Mouse (Mus musculus): Measurements from ENCODE around the gene Elf1. TPM values are rescaled to one million over a fixed set of nuclear protein-coding genes. Genes with fewer than 3 reads are reported as not detected.

Gene Elf1
- polyA plus RNA-seq, 1 experiment from 2014 or later, result 1.9 TPM

DNA sequence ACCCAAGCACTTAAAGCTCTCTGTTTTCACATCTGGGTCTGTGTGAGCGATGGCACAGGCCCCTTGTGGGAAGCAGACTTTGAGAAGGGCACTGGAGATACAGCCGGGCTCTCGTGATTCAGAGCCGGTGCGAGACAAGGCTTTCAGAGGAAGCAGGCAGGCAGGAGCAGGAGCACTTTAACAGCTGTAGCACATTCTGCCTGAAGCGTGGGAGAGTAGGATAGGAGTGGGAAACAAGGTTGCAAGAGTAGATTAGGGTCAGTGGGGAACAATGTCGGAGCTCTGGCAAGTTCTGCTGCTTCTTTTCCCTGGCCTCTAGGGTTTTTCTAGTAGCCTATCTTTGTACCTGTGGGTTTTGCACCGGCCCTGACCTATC is 5.6 kb downstream of the Elf1 start:
- Histone ChIP-seq H3K4me3 (ENCODE audit: low read depth, low read length) (no peak overlapping the region), H3K27ac (ENCODE audit: low read depth, low read length) (no peak overlapping the region), H3K9me3 (replicated peaks; ENCODE audit: control insufficient read depth, low read length) (no peaks in the 10 kb centered on the region), H3K4me2 (ENCODE audit: low read length) (no peak overlapping the region; the same call in 1 of the 2 replicates), H3K4me1 (ENCODE audit: control insufficient read depth, insufficient read depth, low read length) (peaks cover 9% of the 10 kb centered on the region), H3K36me3 (ENCODE audit: control insufficient read depth, insufficient read depth, low read length) (no peaks in the 10 kb centered on the region), H3K27me3 (replicated peaks; ENCODE audit: control insufficient read depth, insufficient read depth, low read length) (no peaks in the 10 kb centered on the region; the same call in 1 of the 2 replicates), H3K9ac (ENCODE audit: low read length) (peak overlapping the region; percentile 49; the same call in 1 of the 2 replicates)
- WGBS, result 26% methylated on average over 8 of the region's 8 CpGs
- no peak for DNase-seq (ENCODE audit: low spot score)
- no peak for ATAC-seq

DNA sequence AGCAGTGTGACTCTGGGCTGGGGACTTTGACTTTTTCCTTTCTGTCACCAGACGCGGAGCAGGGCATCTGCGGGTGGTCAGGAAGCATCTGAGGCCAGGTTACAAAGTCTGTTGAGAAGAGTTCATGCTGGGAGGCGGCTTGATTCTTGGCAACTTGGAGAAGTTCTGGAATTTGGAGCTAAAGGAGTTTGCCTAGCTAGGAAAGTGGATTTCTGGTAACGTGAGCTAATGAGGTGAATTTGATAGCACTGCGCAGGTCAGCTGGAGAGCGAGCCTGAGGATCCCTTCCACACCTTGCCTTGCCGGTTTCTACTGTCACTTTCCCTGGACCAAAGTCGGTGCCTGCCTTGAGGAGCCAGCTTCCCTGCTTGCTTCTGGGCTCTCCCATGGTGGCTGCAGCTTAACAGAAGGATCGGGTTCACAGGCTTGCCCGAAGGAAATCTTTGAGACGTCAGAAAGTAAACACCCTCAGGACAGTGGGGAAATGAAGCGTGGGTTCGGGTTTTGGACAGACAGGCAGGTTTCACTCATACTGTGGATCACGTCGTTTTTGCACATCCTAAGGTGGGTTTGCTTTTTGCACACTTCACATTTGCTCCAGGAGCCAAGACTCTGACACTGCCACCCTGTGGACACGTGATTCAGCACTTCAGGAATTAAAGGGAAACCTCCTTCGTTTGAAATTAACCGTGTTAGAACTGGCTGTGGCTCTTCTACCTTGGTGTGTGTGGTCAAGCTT is 6.2 kb downstream of the Elf1 start:
- H3K27ac ChIP-seq (ENCODE audit: low read depth, low read length), result no peak overlapping the region

DNA sequence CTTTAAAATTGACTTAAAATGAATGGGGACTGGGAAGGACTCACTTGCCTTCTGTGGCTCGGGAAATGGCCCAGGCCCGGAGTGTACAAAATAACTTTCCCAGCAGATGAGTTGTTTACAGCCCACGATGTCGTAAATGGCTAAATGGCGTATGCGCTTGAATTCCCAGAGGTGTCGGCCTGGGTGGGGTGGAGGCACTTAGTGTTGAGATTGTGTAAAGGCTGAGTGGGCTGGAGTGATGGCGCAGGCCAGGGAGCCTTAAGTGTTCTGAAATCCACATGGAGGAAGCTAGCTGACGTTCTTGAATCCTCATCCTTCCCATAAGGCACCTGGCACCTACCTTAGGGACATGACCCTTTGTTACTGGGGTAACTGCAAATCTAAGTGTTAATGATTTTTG is 7.5 kb downstream of the Elf1 start:
- ATAC-seq, result no peak
- no peak overlapping the region for H3K27ac ChIP-seq (ENCODE audit: low read depth, low read length)
- 93% methylated on average over 9 of the region's 9 CpGs for WGBS

More for the DNA sequence above, 6.2 kb downstream of the Elf1 start:
- ATAC-seq, result peak; percentile 54; the same call in 1 of the 2 replicates
- Histone ChIP-seq H3K4me1 (ENCODE audit: control insufficient read depth, insufficient read depth, low read length) (peaks cover 9% of the 10 kb centered on the region), H3K4me2 (ENCODE audit: low read length) (peak overlapping the region; percentile 54), H3K36me3 (ENCODE audit: control insufficient read depth, insufficient read depth, low read length) (no peaks in the 10 kb centered on the region), H3K9me3 (replicated peaks; ENCODE audit: control insufficient read depth, low read length) (no peaks in the 10 kb centered on the region), H3K9ac (ENCODE audit: low read length) (peak overlapping the region; percentile 49), H3K27me3 (replicated peaks; ENCODE audit: control insufficient read depth, insufficient read depth, low read length) (no peaks in the 10 kb centered on the region; the same call in 1 of the 2 replicates), H3K4me3 (ENCODE audit: low read depth, low read length) (peak overlapping the region; percentile 27)
- DNase-seq (ENCODE audit: low spot score), result peak; percentile 70
- 6% methylated on average over 19 of the region's 19 CpGs for WGBS

DNA sequence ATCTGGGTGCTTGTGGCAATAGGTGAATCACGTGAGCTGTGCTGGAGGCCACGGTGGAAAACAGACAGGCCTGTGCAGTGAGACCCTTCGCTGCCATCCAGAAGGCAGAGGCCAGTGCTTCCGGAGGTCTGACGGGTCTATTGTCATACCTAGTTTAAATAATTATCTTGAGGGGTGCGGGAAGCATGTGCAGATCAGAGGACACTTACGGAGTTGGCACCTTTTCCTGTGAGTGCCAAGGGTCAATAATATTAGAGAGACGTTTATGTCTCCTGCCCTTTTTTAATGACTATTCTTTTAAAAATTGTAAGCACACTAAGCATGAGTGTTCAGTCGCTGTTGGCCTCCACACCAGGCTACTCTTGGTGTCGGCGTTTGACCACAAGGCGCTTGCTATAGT is 8.2 kb downstream of the Elf1 start:
- Histone ChIP-seq H3K27me3 (replicated peaks; ENCODE audit: control insufficient read depth, insufficient read depth, low read length) (no peaks in the 10 kb centered on the region; the same call in 1 of the 2 replicates), H3K4me1 (ENCODE audit: control insufficient read depth, insufficient read depth, low read length) (no peaks in the 10 kb centered on the region), H3K36me3 (ENCODE audit: control insufficient read depth, insufficient read depth, low read length) (no peaks in the 10 kb centered on the region), H3K4me3 (ENCODE audit: low read depth, low read length) (no peak overlapping the region), H3K9me3 (replicated peaks; ENCODE audit: control insufficient read depth, low read length) (no peaks in the 10 kb centered on the region), H3K27ac (ENCODE audit: low read depth, low read length) (no peak overlapping the region), H3K4me2 (ENCODE audit: low read length) (no peak overlapping the region), H3K9ac (ENCODE audit: low read length) (no peak overlapping the region)
- WGBS, result 84% methylated on average over 12 of the region's 12 CpGs
- DNase-seq (ENCODE audit: low spot score) (no peak), ATAC-seq (no peak)

More for the DNA sequence above, 7.5 kb downstream of the Elf1 start:
- no peak for DNase-seq (ENCODE audit: low spot score)
- H3K9me3 ChIP-seq (replicated peaks; ENCODE audit: control insufficient read depth, low read length), result no peaks in the 10 kb centered on the region
- no peaks in the 10 kb centered on the region for H3K4me1 ChIP-seq (ENCODE audit: control insufficient read depth, insufficient read depth, low read length)
- no peak overlapping the region for H3K9ac ChIP-seq (ENCODE audit: low read length)
- no peaks in the 10 kb centered on the region; the same call in 1 of the 2 replicates for H3K27me3 ChIP-seq (replicated peaks; ENCODE audit: control insufficient read depth, insufficient read depth, low read length)
- no peak overlapping the region for H3K4me2 ChIP-seq (ENCODE audit: low read length)
- no peak overlapping the region for H3K4me3 ChIP-seq (ENCODE audit: low read depth, low read length)
- no peaks in the 10 kb centered on the region for H3K36me3 ChIP-seq (ENCODE audit: control insufficient read depth, insufficient read depth, low read length)

DNA sequence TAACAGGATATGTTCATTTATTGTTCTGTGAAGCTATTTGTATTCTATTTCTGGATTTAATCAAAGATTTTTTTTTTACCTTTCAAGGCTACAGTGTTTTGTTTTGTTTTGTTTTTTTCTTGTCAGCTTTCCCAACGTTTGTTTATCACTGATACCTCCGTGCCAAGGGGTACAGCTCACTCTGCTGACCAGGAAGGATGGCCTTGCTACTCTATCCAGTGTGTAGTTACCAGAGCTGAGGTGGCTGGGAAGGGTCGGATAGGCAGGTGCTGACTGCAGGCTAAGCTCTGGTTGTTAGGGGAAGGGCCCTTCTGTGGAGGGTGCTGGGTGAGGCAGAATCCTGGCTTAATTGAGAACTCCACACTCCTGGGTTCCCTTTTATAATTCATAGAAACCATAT is 9.3 kb downstream of the Elf1 start:
- Histone ChIP-seq H3K9ac (ENCODE audit: low read length) (no peak overlapping the region), H3K4me3 (ENCODE audit: low read depth, low read length) (no peak overlapping the region), H3K36me3 (ENCODE audit: control insufficient read depth, insufficient read depth, low read length) (no peaks in the 10 kb centered on the region), H3K27ac (ENCODE audit: low read depth, low read length) (no peak overlapping the region), H3K27me3 (replicated peaks; ENCODE audit: control insufficient read depth, insufficient read depth, low read length) (no peaks in the 10 kb centered on the region; the same call in 1 of the 2 replicates), H3K4me2 (ENCODE audit: low read length) (no peak overlapping the region), H3K4me1 (ENCODE audit: control insufficient read depth, insufficient read depth, low read length) (no peaks in the 10 kb centered on the region), H3K9me3 (replicated peaks; ENCODE audit: control insufficient read depth, low read length) (no peaks in the 10 kb centered on the region)
- DNase-seq (ENCODE audit: low spot score), result no peak
- 84% methylated on average over 3 of the region's 3 CpGs for WGBS
- ATAC-seq, result no peak

GRCm38 (mm10) chr14:79494349-79494748 is 13.4 kb downstream of the Elf1 start:
- Histone ChIP-seq H3K9ac (ENCODE audit: low read length) (no peak overlapping the region), H3K36me3 (ENCODE audit: control insufficient read depth, insufficient read depth, low read length) (no peaks in the 10 kb centered on the region), H3K4me1 (ENCODE audit: control insufficient read depth, insufficient read depth, low read length) (no peaks in the 10 kb centered on the region), H3K27ac (ENCODE audit: low read depth, low read length) (no peak overlapping the region), H3K9me3 (replicated peaks; ENCODE audit: control insufficient read depth, low read length) (no peaks in the 10 kb centered on the region), H3K4me3 (ENCODE audit: low read depth, low read length) (no peak overlapping the region), H3K4me2 (ENCODE audit: low read length) (no peak overlapping the region), H3K27me3 (replicated peaks; ENCODE audit: control insufficient read depth, insufficient read depth, low read length) (no peaks in the 10 kb centered on the region)
- WGBS, result 89% methylated on average over 6 of the region's 6 CpGs
- ATAC-seq (no peak), DNase-seq (ENCODE audit: low spot score) (no peak)

DNA sequence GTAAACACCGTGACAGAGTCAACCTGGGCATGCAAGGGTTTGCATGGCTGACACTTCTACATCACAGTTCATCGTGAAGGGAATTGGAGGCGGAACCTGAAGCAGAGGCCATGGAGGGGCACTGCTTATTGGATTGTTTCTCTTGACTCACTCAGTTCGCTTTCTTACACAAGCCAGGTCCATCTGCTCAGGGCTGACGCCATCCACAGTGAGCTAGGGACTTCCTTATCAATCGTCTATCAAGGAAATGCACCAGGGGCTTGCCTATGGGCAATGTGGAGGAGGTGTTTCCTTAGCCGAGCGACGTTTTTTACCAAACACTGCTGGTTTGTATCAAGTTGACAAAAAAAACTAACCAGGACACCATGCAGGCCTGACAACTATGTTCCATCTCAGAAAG is 18.3 kb downstream of the Elf1 start:
- Histone ChIP-seq H3K9ac (ENCODE audit: low read length) (no peak overlapping the region), H3K4me2 (ENCODE audit: low read length) (no peak overlapping the region), H3K4me1 (ENCODE audit: control insufficient read depth, insufficient read depth, low read length) (no peaks in the 10 kb centered on the region), H3K27ac (ENCODE audit: low read depth, low read length) (no peak overlapping the region), H3K36me3 (ENCODE audit: control insufficient read depth, insufficient read depth, low read length) (no peaks in the 10 kb centered on the region), H3K9me3 (replicated peaks; ENCODE audit: control insufficient read depth, low read length) (no peaks in the 10 kb centered on the region), H3K27me3 (replicated peaks; ENCODE audit: control insufficient read depth, insufficient read depth, low read length) (no peaks in the 10 kb centered on the region), H3K4me3 (ENCODE audit: low read depth, low read length) (no peak overlapping the region)
- no peak for DNase-seq (ENCODE audit: low spot score)
- no peak for ATAC-seq
- WGBS, result 93% methylated on average over 9 of the region's 9 CpGs

- H3K9ac ChIP-seq (ENCODE audit: low read length), result no peak overlapping the region
- H3K27me3 ChIP-seq (replicated peaks; ENCODE audit: control insufficient read depth, insufficient read depth, low read length), result no peaks in the 10 kb centered on the region
- H3K4me3 ChIP-seq (ENCODE audit: low read depth, low read length), result no peak overlapping the region
- 84% methylated on average over 4 of the region's 4 CpGs for WGBS
- H3K4me2 ChIP-seq (ENCODE audit: low read length), result no peak overlapping the region
- H3K27ac ChIP-seq (ENCODE audit: low read depth, low read length), result no peak overlapping the region
- no peaks in the 10 kb centered on the region for H3K36me3 ChIP-seq (ENCODE audit: control insufficient read depth, insufficient read depth, low read length)
- DNase-seq (ENCODE audit: low spot score), result no peak
- no peak for ATAC-seq
- no peaks in the 10 kb centered on the region for H3K4me1 ChIP-seq (ENCODE audit: control insufficient read depth, insufficient read depth, low read length)
- H3K9me3 ChIP-seq (replicated peaks; ENCODE audit: control insufficient read depth, low read length), result no peaks in the 10 kb centered on the region
Measured at GRCm38 (mm10) chr14:79500756-79501155, 19.8 kb downstream of the Elf1 start.

DNA sequence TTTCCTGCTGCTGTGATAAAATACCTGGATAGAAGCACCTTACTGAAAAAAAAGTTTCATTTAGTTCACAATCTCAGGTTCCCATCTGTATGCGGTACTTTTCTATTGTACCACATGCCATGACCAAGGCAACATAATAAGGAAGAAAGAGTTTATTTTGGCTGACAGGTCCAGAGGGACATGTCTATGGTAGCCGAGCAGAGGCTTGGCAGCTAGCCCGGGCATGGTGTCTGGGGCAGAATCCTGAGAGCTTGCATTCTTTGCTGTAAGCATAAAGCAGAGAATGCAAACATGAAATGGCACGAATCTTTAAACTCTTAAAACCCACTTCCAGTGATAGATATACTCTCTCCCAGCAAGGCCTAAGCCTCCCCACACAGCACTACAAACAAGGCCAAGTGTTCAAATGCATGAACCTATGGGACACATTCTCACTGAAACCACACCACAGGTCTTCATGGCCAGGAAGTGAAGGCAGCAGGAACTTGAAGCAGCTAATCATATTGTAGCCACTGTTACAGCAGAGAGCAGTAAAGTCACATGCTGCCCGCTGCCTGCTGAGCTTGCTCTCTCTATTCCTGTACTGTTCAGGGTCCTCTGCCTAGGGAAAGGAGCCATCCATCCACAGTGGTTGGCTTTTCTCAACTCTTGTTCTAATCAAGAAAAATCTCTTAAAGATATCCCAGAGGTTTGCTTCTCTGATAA is 22.5 kb downstream of the Elf1 start:
- no peak overlapping the region for H3K4me2 ChIP-seq (ENCODE audit: low read length)
- no peaks in the 10 kb centered on the region for H3K4me1 ChIP-seq (ENCODE audit: control insufficient read depth, insufficient read depth, low read length)
- no peaks in the 10 kb centered on the region for H3K9me3 ChIP-seq (replicated peaks; ENCODE audit: control insufficient read depth, low read length)
- DNase-seq (ENCODE audit: low spot score), result peak; percentile 33
- H3K4me3 ChIP-seq (ENCODE audit: low read depth, low read length), result no peak overlapping the region
- no peak overlapping the region for H3K27ac ChIP-seq (ENCODE audit: low read depth, low read length)
- H3K9ac ChIP-seq (ENCODE audit: low read length), result no peak overlapping the region
- no peaks in the 10 kb centered on the region for H3K36me3 ChIP-seq (ENCODE audit: control insufficient read depth, insufficient read depth, low read length)
- no peak for ATAC-seq
- WGBS, result 59% methylated on average over 5 of the region's 5 CpGs
- no peaks in the 10 kb centered on the region for H3K27me3 ChIP-seq (replicated peaks; ENCODE audit: control insufficient read depth, insufficient read depth, low read length)
